Mouse (Mus musculus) CH12.LX (cell line): ENCODE data around the gene Pros1. TPM values are rescaled to one million over a fixed set of nuclear protein-coding genes. Genes with fewer than 3 reads are reported as not detected.
A peak's percentile ranks its signal among the peaks of the same experiment; 100 is the strongest.

ENCODE experiments used
- DNase-seq: peaks from one replicate; pipeline ENCODE4 v3.0.0-alpha.2; 2013; ENCODE audit errors: extremely low read depth
- H3K27ac ChIP-seq: 2 replicates; pipeline ENCODE4 v1.5.1; 2012; ENCODE audit warnings: low read depth, mild to moderate bottlenecking, control low read depth, moderate library complexity; ENCODE audit not compliant: insufficient read depth
- H3K27me3 ChIP-seq: replicated peaks from 2 replicates; pipeline ENCODE3; 2012; ENCODE audit warnings: inconsistent platforms
- H3K36me3 ChIP-seq, 2 experiments: replicated peaks in 1 of 2; 2 replicates each; pipeline versions ENCODE3 to v1.6.1; 2012; ENCODE audit warnings: inconsistent platforms in 1 of 2, low read length in 1 of 2, mild to moderate bottlenecking in 1 of 2, mixed read lengths in 1 of 2, moderate library complexity in 1 of 2; ENCODE audit not compliant: control insufficient read depth in 1 of 2, insufficient read depth in 1 of 2
- H3K4me1 ChIP-seq, 2 experiments: 2 replicates each; pipeline ENCODE4 v1.6.1; 2012; ENCODE audit warnings: inconsistent platforms in 1 of 2, moderate library complexity in 1 of 2; ENCODE audit not compliant: insufficient read depth in 2 of 2, control insufficient read depth in 1 of 2
- H3K4me2 ChIP-seq: 2 replicates; pipeline ENCODE4 v1.6.1; 2012; ENCODE audit warnings: low read depth, mild to moderate bottlenecking, control low read depth; ENCODE audit not compliant: poor library complexity, insufficient read depth, severe bottlenecking
- H3K4me3 ChIP-seq, 3 experiments: fragments of 150-350 bp in 1 of 3; sonication (generic) in 1 of 3; replicated peaks in 1 of 3; 2 replicates each; pipeline versions ENCODE3 to v1.5.1; 2011 to 2012; ENCODE audit warnings: low read depth in 2 of 3, low read length in 2 of 3, mild to moderate bottlenecking in 2 of 3, moderate library complexity in 2 of 3, control low read depth in 1 of 3, improper control_type of control experiment in 1 of 3, inconsistent platforms in 1 of 3, mixed read lengths in 1 of 3; ENCODE audit not compliant: poor library complexity in 1 of 3
- H3K79me2 ChIP-seq: replicated peaks from 2 replicates; pipeline ENCODE4 v1.6.1; 2012; ENCODE audit warnings: mild to moderate bottlenecking, moderate library complexity; ENCODE audit not compliant: control insufficient read depth, poor library complexity, insufficient read depth, severe bottlenecking; ENCODE audit errors: extremely low read depth
- H3K9ac ChIP-seq: 2 replicates; pipeline ENCODE4 v1.6.1; 2012; ENCODE audit warnings: low read depth, mild to moderate bottlenecking, control low read depth, moderate library complexity; ENCODE audit not compliant: insufficient read depth
- H3K9me3 ChIP-seq: replicated peaks from 2 replicates; pipeline ENCODE3; 2012; ENCODE audit warnings: low read length, inconsistent platforms, mixed read lengths
- BHLHE40 ChIP-seq: IDR thresholded peaks from 2 replicates; pipeline ENCODE4 v1.6.1; 2011; ENCODE audit warnings: mild to moderate bottlenecking, low read depth, low read length, improper control_type of control experiment
- CHD2 ChIP-seq: IDR thresholded peaks from 2 replicates; pipeline ENCODE4 v1.6.1; 2011; ENCODE audit warnings: low read length, improper control_type of control experiment
- CTCF ChIP-seq, 2 experiments: IDR thresholded peaks in 1 of 2; conservative IDR thresholded peaks in 1 of 2; 2 replicates each; pipeline ENCODE4 v1.5.1; 2011 to 2012; ENCODE audit warnings: low read depth in 2 of 2, low read length in 2 of 2, improper control_type of control experiment in 1 of 2, inconsistent platforms in 1 of 2, mild to moderate bottlenecking in 1 of 2, moderate library complexity in 1 of 2
- EP300 ChIP-seq: IDR thresholded peaks from 2 replicates; pipeline ENCODE4 v1.6.1; 2011; ENCODE audit warnings: low read length, improper control_type of control experiment
- ETS1 ChIP-seq: conservative IDR thresholded peaks from 2 replicates; pipeline ENCODE4 v1.6.1; 2012; ENCODE audit warnings: low read depth, mild to moderate bottlenecking, inconsistent platforms, low read length, improper control_type of control experiment, moderate library complexity
- HCFC1 ChIP-seq: IDR thresholded peaks from 2 replicates; pipeline ENCODE4 v1.6.1; 2012; ENCODE audit warnings: low read depth, mild to moderate bottlenecking, inconsistent platforms, low read length, improper control_type of control experiment
- JUND ChIP-seq: conservative IDR thresholded peaks from 2 replicates; pipeline ENCODE4 v1.6.1; 2011; ENCODE audit warnings: low read depth, low read length, improper control_type of control experiment
- MAX ChIP-seq: IDR thresholded peaks from 2 replicates; pipeline ENCODE4 v1.6.1; 2011; ENCODE audit warnings: low read length, improper control_type of control experiment
- NELFE ChIP-seq: IDR thresholded peaks from 2 replicates; pipeline ENCODE4 v1.6.1; 2011; ENCODE audit warnings: low read depth, low read length, improper control_type of control experiment
- NRF1 ChIP-seq: IDR thresholded peaks from 2 replicates; pipeline ENCODE4 v1.6.1; 2014; ENCODE audit warnings: low read depth, mild to moderate bottlenecking, inconsistent platforms, low read length, improper control_type of control experiment, moderate library complexity
- PAX5 ChIP-seq: IDR thresholded peaks from 2 replicates; pipeline ENCODE4 v1.6.1; 2012; ENCODE audit warnings: low read length, inconsistent platforms, mixed read lengths
- RAD21 ChIP-seq: IDR thresholded peaks from 2 replicates; pipeline ENCODE4 v1.6.1; 2011; ENCODE audit warnings: low read depth, mild to moderate bottlenecking, low read length, improper control_type of control experiment, moderate library complexity
- RCOR1 ChIP-seq: conservative IDR thresholded peaks from 2 replicates; pipeline ENCODE4 v1.6.1; 2012; ENCODE audit warnings: low read depth, mild to moderate bottlenecking, inconsistent platforms, low read length, improper control_type of control experiment
- TBP ChIP-seq: conservative IDR thresholded peaks from 2 replicates; pipeline ENCODE4 v1.6.1; 2011; ENCODE audit warnings: low read depth, low read length, improper control_type of control experiment
- TCF12 ChIP-seq: IDR thresholded peaks from 2 replicates; pipeline ENCODE4 v1.6.1; 2014; ENCODE audit warnings: low read depth, mild to moderate bottlenecking, inconsistent platforms, low read length, improper control_type of control experiment
- UBTF ChIP-seq: IDR thresholded peaks from 2 replicates; pipeline ENCODE4 v1.6.1; 2012; ENCODE audit warnings: low read depth, mild to moderate bottlenecking, inconsistent platforms, low read length, improper control_type of control experiment, moderate library complexity
- USF1 ChIP-seq: IDR thresholded peaks from 2 replicates; pipeline ENCODE4 v1.6.1; 2014; ENCODE audit warnings: low read depth, mild to moderate bottlenecking, inconsistent platforms, low read length, improper control_type of control experiment
- ZC3H11A ChIP-seq: IDR thresholded peaks from 2 replicates; pipeline ENCODE4 v1.6.1; 2012; ENCODE audit warnings: low read depth, mild to moderate bottlenecking, inconsistent platforms, low read length, improper control_type of control experiment
- ZMIZ1 ChIP-seq: IDR thresholded peaks from 2 replicates; pipeline ENCODE4 v1.6.1; 2012; ENCODE audit warnings: low read depth, mild to moderate bottlenecking, inconsistent platforms, low read length, improper control_type of control experiment
- ZNF384 ChIP-seq: IDR thresholded peaks from 2 replicates; pipeline ENCODE4 v1.6.1; 2012; ENCODE audit warnings: low read depth, low read length, improper control_type of control experiment, inconsistent platforms
- dilution Hi-C: fragments of 300-500 bp; cut with MboI; formaldehyde crosslinking; loops from 2 replicates; pipeline ENCODE4 v1.14.3; 2020; ENCODE audit warnings: low sequenced_read_pairs; ENCODE audit not compliant: extremely low pct_unique_long_range_greater_than_20kb, extremely low pct_ligation_motif_present
- in situ Hi-C: fragments of 300-500 bp; cut with MboI; formaldehyde crosslinking; loops from 3 replicates; pipeline ENCODE4 v1.14.3; 2019; ENCODE audit warnings: low sequenced_read_pairs, low pct_ligation_motif_present, low pct_unique_long_range_greater_than_20kb, mixed read lengths
- polyA plus RNA-seq: library from polyadenylated mRNA; unstranded; fragments of >175 nt; gene quantifications from 2 replicates; pipeline ENCODE4 v1.2.1, GENCODE M21; 2012; ENCODE audit warnings: low read depth; ENCODE audit not compliant: insufficient read length
- total RNA-seq, 2 experiments: library from RNA; depleted of rRNA; stranded (reverse); fragments of 300-350 nt in 1 of 2; fragments of >200 nt in 1 of 2; gene quantifications; 2 replicates each; pipeline ENCODE4 v1.2.3; 2012 to 2014

The Pros1 gene
- total and polyA plus RNA-seq, 3 experiments, result 1.3 to 9.7 (median 1.6) TPM

- Histone ChIP-seq H3K4me2 (no peak overlapping the region), H3K79me2 (no peaks in the 10 kb centered on the region), H3K27ac (no peak overlapping the region), H3K9ac (no peak overlapping the region), H3K9me3 (no peaks in the 10 kb centered on the region), H3K4me1 (peaks cover 0 to 13% of the 10 kb centered on the region in 2 experiments; a peak in 3 of 4 replicates), H3K27me3 (peaks cover 4% of the 10 kb centered on the region), H3K4me3 (no peak overlapping the region), H3K36me3 (no peaks in the 10 kb centered on the region)
- TF ChIP-seq ZMIZ1, result no peak
- TF ChIP-seq CTCF (conservative IDR thresholded peaks at IDR 0.05 in 1 of 2, IDR thresholded peaks at IDR 0.05 in 1 of 2; ENCODE audit: low read depth in 2 of 2, low read length in 2 of 2), result peak in 1 of 2 experiments; percentile 58; a peak in 2 of 4 replicates
- TF ChIP-seq ETS1, result no peak
- TF ChIP-seq TBP, result 0 out of 2 replicates have a peak, but pooled peaks have one; percentile 58
- peak; percentile 29 for DNase-seq
- in situ Hi-C loops, result no loop called here
- dilution Hi-C loops, result no loop called here
Measured at GRCm38 (mm10) chr16:62852464-62853252, 1.4 kb upstream of the Pros1 start.

GRCm38 (mm10) chr16:62853611-62854126, 438 bp upstream of the Pros1 start:
- Histone ChIP-seq H3K4me2 (peak overlapping the region; percentile 100), H3K9me3 (no peaks in the 10 kb centered on the region), H3K4me1 (peaks cover 0 to 14% of the 10 kb centered on the region in 2 experiments; a peak in 3 of 4 replicates), H3K4me3 (peak overlapping the region; percentile 17 to 69 (median 49)), H3K9ac (peak overlapping the region; percentile 64), H3K79me2 (no peaks in the 10 kb centered on the region), H3K27ac (no peak overlapping the region), H3K36me3 (no peaks in the 10 kb centered on the region), H3K27me3 (peaks cover 4% of the 10 kb centered on the region)
- dilution Hi-C loops (no loop called here), in situ Hi-C loops (no loop called here)
- no peak for DNase-seq
- TF ChIP-seq NRF1 (no peak), MAX (0 out of 2 replicates have a peak, but pooled peaks have one; percentile 36), EP300 (peak; percentile 9; the same call in 1 of the 2 replicates), TCF12 (0 out of 2 replicates have a peak, but pooled peaks have one; percentile 30), JUND (no peak), BHLHE40 (0 out of 2 replicates have a peak, but pooled peaks have one; percentile 9)

- H3K9me3 ChIP-seq, result no peaks in the 10 kb centered on the region
- no peak for DNase-seq
- no peak overlapping the region for H3K27ac ChIP-seq
- in situ Hi-C loops, result no loop called here
- H3K9ac ChIP-seq, result no peak overlapping the region
- H3K4me3 ChIP-seq, result no peak overlapping the region
- peaks cover 2% of the 10 kb centered on the region for H3K27me3 ChIP-seq
- dilution Hi-C loops, result no loop called here
- H3K79me2 ChIP-seq, result no peaks in the 10 kb centered on the region
- H3K4me1 ChIP-seq, result peaks cover 0 to 14% of the 10 kb centered on the region in 2 experiments; a peak in 3 of 4 replicates
- TF ChIP-seq ZC3H11A, result no peak
- no peak for TF ChIP-seq HCFC1
- TF ChIP-seq CHD2, result no peak
- TF ChIP-seq EP300, result no peak
- no peak for TF ChIP-seq ETS1
- TF ChIP-seq RCOR1, result no peak
- TF ChIP-seq MAX, result no peak
- no peak for TF ChIP-seq ZNF384
- TF ChIP-seq TCF12, result no peak
- no peak for TF ChIP-seq RAD21
- no peak for TF ChIP-seq NRF1
- no peak for TF ChIP-seq NELFE
- TF ChIP-seq USF1, result no peak
- no peak for TF ChIP-seq PAX5
- TF ChIP-seq UBTF, result no peak
- no peak for TF ChIP-seq BHLHE40
- H3K4me2 ChIP-seq, result no peak overlapping the region; the same call in 1 of the 2 replicates
- no peaks in the 10 kb centered on the region for H3K36me3 ChIP-seq
Measured at GRCm38 (mm10) chr16:62855385-62855784, 1.3 kb downstream of the Pros1 start.
